Mouse (Mus musculus) adrenal gland, adult 2 months (tissue): Measurements from ENCODE around the gene Ccser1. TPM values are rescaled to one million over a fixed set of nuclear protein-coding genes. Genes with fewer than 3 reads are reported as not detected.

Source experiments
- DNase-seq: peaks from one replicate; pipeline ENCODE4 v3.0.0; 2021
- polyA plus RNA-seq: library from polyadenylated mRNA; depleted of rRNA; stranded (reverse); fragments of >200 nt; gene quantifications from 2 replicates; pipeline ENCODE4 v1.2.3, GENCODE M21; 2012
- total RNA-seq, 2 experiments: library from RNA; stranded (reverse); gene quantifications; 2 replicates each; pipeline ENCODE4 v1.2.3; 2021

The Ccser1 gene
- total and polyA plus RNA-seq, 3 experiments = 0.20 to 3.0 (median 2.3) TPM

- DNase-seq = no peak
Measured at GRCm38 (mm10) chr6:62055276-62055675, 875.2 kb downstream of the Ccser1 start.

DNA sequence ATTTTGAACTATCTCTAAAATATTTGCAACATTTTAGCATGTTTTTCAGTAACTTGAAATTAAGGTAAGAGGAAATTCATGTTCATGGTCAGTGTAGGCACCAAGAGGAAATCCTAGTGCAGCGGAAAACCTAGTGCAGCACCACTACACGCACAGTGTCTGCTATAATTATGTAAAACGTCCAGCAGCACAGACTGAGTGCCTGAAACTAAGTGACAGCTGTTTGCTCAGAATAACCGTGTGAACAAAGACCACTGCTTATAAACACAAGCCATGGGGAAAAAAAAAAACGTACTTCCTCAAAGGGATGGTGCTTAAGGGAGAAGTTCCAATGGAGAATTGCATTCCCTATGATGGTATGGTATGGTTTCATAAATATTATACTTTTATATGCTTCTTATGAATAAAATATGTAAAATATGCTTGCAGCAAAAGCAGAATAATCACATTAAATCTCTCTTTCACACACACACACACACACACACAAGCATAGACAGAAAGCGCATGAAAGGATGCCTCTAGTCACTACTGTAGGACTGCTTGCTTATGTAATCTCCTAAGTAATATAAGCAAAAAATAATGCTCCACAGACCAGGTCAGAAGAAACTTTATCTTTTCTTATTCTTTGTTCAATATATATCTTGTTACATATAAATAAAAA is 886.4 kb downstream of the Ccser1 start:
- DNase-seq = no peak

GRCm38 (mm10) chr6:62067024-62067380 is 886.9 kb downstream of the Ccser1 start:
- no peak for DNase-seq

DNA sequence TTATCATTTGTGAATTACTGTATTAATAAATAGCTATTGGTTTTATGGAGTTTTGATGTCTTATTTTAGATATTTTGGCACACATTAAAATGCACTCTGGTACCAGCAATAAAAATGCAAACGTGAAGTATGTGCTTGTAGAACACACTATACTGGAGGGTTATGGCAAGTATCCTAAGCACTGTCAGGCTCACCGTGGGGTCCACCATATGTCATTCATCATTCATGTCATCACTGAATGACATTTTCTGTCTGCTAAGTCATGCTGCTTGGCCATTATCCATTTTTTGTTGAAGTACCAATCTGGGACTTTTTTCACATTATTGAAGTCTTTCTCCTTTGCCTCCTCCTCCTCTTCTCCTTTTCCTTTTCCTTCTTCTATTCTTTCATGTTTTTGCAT is 925.3 kb downstream of the Ccser1 start:
- DNase-seq = no peak

DNA sequence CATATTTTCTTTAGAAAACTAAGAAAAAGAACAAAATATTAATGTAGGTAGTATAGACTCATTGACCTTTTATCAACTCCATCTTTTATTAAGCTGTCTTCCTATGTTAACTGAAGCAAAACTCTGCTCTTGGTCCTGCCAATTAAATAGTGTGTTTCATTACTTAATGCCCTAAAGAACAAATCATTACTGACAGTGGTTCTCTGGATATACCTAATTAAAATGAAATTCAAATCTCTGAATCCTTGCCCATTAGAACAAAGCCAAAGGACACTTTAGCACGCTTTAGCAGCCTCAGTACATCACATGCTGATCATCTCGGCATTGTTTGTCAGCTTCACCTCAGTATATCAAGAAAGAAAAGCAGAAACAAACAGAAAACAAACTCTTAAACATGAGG is 952.4 kb downstream of the Ccser1 start:
- DNase-seq = no peak

DNA sequence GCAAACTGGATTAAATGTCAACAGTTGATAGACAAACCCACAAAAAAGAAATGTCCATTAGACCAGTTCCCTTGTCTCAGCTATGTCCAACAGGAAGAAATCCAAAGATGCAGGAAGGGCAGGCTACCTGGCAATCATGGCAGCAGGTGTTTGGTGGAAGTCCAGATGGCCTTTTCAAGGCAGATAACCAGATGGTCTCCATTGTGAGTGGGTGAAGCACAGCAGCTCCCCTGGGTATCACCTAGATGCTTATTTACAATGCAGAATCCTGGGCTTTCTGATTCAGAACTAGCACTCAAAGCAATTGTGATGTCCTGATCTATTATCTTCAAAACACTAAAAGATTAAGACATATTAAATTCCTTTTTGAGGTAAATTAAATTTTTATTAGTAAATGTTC is 980.2 kb downstream of the Ccser1 start:
- DNase-seq = no peak

DNA sequence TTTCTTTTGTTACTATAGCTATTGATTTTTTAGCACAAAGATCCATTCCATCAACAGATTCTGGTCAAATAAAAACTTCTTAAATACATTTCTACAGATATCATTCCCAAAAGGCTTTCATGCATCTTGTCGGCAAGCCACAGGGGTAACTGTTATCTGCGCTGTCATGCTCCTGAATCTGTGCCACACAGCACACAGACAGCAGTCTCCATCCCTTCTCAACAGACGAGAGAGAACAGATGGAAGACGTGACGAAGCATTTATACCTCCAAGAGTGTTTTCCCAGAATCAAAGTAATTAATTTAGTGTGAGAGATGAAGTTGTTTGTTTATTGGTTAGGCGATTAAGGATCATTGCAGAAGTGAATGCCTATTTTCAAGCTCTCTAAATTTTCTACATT is 982.5 kb downstream of the Ccser1 start:
- DNase-seq = no peak

DNA sequence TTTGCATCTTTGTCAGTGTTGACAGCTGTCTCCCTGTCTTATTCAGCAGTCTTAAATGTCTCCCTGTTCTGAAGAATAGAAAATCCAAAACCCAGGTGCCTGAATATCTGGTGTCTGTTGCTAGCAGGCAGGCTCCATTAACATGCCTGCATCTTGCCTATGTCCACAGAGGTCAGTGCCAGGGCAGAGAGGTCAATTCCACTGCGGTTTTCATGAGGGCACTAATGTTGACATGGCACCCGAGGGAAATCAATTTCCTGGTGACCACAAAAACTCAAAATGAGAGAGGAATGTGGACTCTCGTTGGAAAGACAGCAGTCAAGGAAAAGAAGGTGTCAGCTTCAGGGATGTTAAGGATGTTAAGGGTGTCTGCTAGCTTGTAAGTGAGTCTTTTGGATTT is 983.7 kb downstream of the Ccser1 start:
- no peak for DNase-seq

- DNase-seq = no peak
Measured at GRCm38 (mm10) chr6:62196496-62197188, 1016.5 kb downstream of the Ccser1 start.

DNA sequence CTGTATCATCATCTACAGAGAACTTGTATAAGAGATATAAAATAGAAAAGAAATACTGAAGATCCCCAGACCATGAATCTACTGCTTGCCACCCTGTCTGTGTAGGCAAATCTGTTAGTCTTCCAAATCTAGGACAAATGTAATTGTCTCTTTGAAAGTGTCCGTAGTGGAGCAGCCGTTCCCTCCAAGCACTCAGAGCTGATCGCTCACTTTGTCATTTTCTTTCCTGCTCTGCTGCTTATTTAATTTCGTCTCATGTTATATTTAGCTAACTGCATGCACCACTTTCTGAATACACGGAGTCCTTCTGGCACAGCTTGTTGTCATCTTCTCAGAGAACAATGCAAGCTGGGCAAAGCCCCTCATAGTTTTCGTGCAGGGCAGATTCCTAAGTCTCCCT is 1018.6 kb downstream of the Ccser1 start:
- no peak for DNase-seq

DNA sequence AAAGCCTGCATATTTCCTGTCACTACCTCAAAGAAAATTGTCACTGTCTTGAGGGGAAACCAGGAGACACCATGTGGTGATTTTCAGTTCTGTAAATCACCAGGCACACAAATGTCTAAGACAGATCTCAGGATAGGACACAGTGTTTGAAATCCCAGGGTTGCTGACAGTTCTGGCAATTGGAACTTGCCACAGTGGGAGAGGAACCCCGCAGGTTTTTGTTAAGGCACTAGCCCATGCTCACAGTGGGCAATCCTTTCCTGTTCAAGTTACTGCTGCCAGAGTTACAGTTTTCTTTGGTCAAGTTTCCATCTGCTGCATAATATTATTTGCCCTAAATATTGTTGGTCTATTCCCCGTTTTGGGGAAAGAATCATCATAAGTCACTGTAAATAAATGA is 1024.9 kb downstream of the Ccser1 start:
- DNase-seq = no peak

DNA sequence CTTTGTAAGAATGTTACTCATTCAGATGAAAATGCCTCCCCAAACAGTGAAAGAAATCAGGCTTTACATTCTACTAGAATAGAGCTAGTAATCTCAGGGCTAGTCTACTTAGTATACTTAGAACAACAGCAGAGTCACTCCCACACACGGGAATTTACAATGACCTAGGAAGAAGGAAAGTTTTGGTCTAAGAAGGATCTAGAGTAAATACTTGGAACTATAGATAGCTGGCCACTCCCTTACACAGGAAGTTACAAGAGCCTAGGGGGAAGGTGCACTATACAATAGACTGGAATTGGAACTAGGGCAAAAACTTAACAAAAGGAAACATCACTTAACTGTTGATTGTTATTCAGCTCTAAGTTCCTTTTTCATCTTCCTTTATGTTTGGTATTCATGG is 1041.7 kb downstream of the Ccser1 start:
- no peak for DNase-seq

GRCm38 (mm10) chr6:62263899-62264298 is 1083.8 kb downstream of the Ccser1 start:
- DNase-seq = no peak

DNA sequence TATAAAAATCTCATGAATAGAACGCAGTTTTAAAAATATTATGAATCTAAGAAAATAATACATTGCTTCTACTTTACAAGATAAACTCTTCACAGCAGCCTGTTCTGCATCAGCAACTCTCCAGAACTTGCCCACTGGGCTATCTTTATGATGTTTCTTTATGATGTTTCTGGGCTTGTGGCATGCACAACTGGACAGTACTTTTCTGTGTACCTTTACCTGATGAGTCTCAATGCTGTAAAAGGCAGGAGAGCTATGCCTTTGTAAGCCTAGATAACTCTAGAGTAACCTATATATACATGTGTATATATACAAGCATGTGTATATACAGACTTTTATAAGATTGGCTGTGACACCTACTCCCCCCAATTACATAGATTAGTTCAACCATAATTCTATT is 1084.4 kb downstream of the Ccser1 start:
- no peak for DNase-seq

DNA sequence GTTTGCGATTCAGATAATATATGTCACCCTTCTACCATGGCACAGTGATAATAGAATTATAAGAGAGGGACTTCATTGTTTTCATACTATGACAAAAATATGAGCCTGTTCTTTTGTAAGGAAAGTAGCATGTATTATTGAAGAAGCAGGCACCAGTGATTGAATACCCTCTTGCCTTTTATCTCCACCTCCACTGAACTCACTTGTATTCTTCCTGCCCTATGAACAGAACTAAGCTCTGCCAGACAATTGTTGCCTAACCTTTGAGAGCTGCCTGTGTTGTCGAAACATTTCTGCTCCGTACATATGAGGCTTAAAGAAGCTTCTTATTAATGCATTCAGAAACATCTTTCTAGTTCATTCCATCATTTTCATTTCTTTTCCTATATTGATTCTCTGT is 1101.1 kb downstream of the Ccser1 start:
- DNase-seq = no peak

DNA sequence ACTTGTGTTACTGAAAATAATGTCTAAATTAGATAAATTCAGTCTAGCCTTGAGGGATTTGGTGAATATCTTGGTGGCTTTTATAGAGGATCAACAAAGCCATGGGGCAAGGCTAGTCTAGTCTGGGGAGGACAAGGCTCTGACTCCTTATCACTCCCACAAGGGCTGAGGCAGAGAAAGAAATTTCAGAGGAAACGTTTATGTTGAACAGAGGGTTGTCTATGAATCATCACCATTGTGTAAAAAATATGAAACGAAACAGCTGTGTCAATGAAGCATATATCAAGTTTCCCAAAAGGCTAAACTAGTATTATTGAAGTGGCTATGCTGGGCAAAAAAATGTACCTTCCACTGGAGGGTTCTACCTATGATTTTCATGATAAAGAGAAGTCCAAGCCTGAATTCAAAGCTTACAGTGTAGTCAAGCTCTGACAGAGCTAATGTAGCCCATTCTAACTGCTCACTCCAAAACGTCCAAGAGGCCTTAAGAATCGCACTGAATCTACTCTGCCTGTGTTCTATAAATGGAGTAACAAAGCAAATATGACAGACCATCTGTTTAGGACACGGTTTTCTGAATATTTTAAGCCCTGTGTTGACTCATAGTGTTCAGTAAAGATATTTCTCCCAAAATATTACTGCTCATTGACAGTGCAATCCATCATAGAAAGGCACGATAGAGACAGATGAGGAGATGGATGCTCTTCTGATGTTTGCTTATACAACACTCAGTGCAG is 1121.6 kb downstream of the Ccser1 start:
- no peak for DNase-seq

DNA sequence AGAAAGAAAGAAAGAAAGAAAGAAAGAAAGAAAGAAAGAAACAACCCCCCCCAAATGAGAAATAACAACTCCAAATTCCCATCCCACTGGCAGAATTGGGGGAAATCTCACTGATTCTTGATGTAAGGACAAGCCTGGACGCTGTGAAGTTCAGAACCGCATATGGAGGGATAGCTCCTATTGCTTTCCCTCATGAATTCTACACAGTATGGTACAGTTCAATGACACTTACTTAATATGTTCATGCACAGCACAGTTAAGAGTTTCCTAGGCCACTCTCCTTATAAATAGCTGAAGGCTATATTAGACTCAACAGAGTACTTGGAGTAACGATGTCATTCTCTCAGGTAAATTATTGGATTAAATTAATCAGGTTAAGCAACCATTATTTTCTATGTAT is 1138.5 kb downstream of the Ccser1 start:
- DNase-seq = no peak

DNA sequence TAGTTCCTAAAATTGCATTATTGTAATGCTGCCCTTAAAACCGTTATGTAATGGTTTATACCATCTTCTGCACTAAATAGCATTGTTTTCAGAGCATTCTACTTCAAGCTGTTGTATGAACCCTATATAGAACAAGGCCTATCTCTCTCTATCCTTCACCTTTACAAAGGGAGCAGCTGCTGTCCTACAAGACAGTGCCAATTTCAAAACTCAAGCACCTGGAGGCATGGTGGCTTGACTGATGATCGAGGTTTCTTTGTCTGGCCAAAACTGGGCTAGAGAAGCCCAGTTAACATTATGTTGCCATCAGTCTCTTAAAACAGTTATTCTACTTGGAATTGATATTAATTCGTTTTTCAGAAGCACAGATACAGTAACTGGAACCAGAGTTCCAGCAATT is 1160.2 kb downstream of the Ccser1 start:
- no peak for DNase-seq

GRCm38 (mm10) chr6:62367802-62368201 is 1187.7 kb downstream of the Ccser1 start:
- DNase-seq = no peak
